Mouse (Mus musculus) A20 (cell line): ENCODE results near the gene Gm17304.
A peak's percentile ranks its signal among the peaks of the same experiment; 100 is the strongest.

Experiments used
- DNase-seq: peaks from one replicate; pipeline ENCODE4 v3.0.0-alpha.2; 2011; ENCODE audit warnings: low read depth, low spot score

Gene Gm17304

GRCm38 (mm10) chr5:106623337-106623736 is 14.4 kb downstream of the Gm17304 start:
- no peak for DNase-seq

GRCm38 (mm10) chr5:106628369-106629149 is 19.7 kb downstream of the Gm17304 start:
- DNase-seq = no peak

DNA sequence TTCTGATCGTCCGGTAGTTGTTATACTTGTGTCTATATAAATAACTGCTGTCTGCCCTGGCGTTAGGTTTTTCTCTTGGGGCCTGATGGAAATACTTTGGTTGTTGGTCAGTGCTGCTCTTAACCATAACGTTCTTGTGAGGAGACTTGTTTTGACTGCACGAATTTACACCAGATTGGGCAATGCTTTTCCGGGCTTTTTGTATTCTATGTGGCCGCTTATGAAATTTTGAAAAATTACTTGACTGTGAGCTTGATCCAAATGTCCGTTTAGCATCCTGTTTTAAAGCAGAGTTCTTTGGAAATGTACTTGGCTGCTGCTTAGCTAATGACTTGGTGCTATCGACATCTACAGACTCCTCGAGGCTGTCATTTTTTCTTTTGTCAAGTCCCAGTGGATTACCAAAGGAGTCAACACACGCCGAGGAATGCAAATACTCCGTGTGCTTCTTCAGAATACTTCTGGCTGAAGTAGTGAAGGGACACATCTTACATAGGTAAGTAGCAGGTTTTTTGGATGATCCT is 27.6 kb downstream of the Gm17304 start:
- DNase-seq = no peak

DNA sequence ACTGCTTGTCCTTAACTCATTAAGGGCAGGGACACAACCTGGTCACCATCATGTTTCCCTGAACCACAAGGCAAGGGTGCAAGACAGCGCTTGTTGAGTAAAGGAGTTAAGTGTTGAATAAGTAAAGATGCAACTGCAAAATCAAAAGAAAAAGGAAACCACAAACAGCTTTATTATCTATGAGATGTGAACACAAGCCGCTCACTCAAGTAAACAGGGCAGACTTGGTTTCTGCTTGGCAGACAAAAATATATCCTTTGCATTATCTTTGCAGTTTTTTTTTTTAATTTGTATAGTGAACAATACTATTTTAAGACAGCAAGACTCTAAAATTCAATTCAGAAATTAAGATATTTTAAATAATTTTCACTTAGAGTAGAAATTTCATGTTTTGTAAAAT is 30.7 kb downstream of the Gm17304 start:
- DNase-seq = no peak

GRCm38 (mm10) chr5:106640235-106640809 is 31.4 kb downstream of the Gm17304 start:
- no peak for DNase-seq

DNA sequence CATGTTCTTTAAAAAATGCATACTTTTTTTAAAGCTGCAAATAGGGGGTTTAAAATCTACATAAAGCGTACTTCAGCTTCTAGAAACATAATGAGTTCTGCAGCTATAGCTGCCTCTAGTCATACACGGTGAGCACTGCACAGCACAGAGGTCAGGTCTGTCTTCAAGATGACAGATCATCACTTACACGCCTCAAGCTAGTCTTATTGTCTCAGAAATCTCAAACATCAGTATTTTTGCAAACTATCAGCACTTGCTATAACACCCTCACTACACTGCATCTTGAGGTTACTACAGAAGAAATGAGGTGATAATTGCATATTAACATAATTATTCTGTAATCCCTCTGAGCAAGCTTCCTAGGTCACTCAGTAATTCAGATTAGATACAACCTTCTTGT is 33.0 kb downstream of the Gm17304 start:
- no peak for DNase-seq

- DNase-seq = no peak
Observed at GRCm38 (mm10) chr5:106643434-106643833, 34.5 kb downstream of the Gm17304 start.

DNA sequence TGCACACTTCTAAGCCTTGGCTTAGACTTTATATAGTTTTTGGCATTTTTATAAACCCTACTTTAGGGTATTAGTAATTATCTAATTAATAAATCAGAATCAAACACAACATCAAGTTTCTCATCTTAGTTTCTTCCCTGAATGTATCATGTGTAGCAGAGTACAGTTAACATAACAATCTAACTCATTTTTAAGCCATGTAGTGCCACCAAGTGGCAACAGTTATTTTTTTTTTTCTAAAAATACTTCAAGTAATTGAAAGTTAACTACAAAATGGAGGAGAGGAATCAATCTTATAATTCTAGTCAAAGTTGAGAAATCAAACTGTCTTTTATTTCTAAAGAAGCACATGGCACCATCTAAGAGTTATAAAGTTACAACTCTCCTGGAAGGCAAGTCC is 40.5 kb downstream of the Gm17304 start:
- peak; percentile 36 for DNase-seq

DNA sequence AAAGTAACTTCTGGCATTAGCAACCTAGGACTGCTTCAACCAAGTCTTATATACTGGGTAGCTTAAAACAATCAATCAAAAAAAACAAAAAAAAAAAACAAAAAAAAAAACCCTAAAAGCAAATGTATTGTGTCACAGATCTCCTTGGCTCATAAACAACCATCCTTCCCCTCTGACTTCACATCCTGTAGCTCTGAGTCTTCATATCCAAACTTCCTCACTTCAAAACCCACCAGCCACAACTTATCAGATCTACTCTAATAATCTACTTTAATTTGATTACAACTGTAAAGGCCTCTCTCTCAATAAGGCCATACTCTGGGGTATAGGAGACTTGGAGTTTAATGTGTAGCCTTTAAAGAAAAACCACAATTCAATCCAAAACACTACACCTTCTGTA is 41.1 kb downstream of the Gm17304 start:
- no peak for DNase-seq

- no peak for DNase-seq
Observed at GRCm38 (mm10) chr5:106652220-106652753, 43.4 kb downstream of the Gm17304 start.

DNA sequence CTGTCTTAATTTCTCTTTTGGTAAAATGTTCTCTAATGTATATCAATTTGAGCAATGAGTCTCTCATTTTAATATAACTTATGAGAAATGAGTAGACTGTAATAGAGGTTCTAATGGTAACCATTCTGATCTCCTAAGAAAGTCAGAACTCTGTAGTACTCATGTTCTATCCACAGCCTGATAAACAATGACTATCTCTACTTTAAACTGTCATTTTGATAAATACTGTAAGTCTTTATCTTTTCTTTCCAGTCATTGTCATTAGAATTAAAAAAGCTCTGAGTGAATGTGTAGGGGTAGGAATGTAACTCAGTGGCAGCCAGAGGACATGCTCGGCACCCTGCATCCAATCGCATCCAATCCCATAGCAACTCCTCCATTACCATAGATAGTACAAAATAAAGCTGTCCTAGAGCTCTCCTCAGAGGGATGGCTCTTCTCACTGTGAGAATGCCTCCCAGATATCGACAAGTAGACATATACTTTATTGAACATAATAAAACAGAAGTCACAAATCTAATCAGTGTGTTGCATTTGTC is 44.0 kb downstream of the Gm17304 start:
- no peak for DNase-seq
